Mouse (Mus musculus) kidney, adult 2 months (tissue): Measurements from ENCODE around the gene Slc13a3.

Experiments
- CTCF ChIP-seq: fragments of 200-500 bp; conservative IDR thresholded peaks from 2 replicates; pipeline ENCODE4 v1.5.1; 2011; ENCODE audit warnings: low read depth, mild to moderate bottlenecking, control low read depth, low read length, moderate library complexity, mixed read lengths; ENCODE audit not compliant: insufficient read depth, insufficient read length
- POLR2A ChIP-seq: fragments of 200-500 bp; IDR thresholded peaks from one replicate; pipeline ENCODE4 v1.6.1; 2011; ENCODE audit warnings: low read depth, low read length, control low read depth

- TF ChIP-seq CTCF (no peak), POLR2A (no peak)
Observed at GRCm38 (mm10) chr2:165510466-165510865, 37.4 kb upstream of the Slc13a3 start.
